Mouse (Mus musculus): ENCODE results near the gene Pla2g5.

Pla2g5 gene

DNA sequence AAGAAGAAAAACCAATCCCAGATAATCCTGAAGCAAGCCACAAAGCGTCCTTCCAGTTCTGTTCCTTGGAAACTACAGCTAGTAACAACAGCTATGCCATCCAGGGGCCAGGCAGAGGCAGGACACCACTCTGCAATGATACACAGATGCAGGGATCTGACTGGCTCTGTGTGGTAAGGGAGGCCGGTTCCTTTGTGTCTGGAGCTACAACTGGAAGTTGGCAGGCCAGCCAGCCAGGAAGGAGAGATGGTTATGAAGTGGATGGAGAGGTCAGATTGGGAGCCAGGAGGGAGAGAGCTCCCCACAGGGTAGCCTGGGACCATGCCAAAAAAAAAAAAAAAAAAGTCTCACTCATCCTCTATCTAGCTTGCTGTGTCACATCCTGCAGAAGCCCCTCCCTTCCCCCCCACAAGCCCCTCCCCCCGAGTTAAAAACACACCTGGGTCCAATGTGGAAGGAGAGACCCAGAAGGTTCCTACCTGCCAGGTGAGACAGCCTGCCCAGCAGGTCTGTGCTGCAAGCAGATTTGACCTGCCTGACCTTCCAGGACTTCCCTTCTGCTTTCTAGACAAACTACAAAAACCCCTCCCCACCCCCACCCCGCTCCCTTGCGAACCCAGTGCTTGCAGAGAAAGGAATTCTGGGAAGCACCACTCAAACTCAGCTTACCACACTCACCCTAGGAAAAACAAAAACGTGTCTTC is 66.6 kb downstream of the Pla2g5 start:
- no peak for DNase-seq (ENCODE audit: low read depth, low spot score)

- DNase-seq (ENCODE audit: low read depth, low spot score): no peak
These were observed 68.9 kb downstream of the Pla2g5 start for GRCm38 (mm10) chr4:138794344-138794743.

DNA sequence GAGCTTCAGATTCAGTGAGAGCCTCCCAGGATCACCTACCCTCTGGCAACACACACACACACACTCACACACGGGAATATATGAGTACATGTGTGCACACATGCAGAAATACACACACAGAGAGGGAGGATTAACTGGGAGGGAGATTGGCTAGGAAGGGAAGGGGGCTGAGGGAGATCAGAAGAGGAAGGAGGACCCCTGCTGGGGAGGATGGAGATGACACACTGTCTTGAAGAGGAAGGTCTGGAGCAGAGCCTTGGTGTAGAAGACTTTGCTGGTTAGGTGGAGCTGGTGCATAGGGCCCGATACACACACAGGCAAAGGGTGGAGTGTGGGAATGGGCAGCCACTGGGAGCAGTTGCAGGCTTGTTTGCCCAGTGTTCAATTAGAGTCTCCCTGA is 70.0 kb downstream of the Pla2g5 start:
- no peak for DNase-seq (ENCODE audit: low read depth, low spot score)

DNA sequence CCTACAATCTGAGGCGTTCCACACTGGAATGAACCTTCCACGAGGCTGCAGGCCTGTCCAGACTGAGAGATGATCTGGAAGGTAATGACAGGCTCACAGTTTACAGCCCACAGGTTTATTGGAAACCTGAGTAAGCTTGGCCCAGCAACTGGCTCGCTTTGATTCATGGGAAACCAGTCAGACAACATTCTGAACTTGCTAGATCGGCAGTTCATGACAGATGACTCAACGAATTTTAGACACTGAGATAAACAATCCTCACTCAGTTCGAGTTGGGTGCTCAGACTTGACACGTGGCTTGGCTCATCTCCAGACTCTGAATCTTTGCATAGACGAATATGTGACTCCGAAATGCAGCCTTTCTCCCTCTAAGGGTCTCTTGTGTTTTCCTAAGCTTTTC is 70.7 kb downstream of the Pla2g5 start:
- DNase-seq (ENCODE audit: low read depth, low spot score): no peak

DNA sequence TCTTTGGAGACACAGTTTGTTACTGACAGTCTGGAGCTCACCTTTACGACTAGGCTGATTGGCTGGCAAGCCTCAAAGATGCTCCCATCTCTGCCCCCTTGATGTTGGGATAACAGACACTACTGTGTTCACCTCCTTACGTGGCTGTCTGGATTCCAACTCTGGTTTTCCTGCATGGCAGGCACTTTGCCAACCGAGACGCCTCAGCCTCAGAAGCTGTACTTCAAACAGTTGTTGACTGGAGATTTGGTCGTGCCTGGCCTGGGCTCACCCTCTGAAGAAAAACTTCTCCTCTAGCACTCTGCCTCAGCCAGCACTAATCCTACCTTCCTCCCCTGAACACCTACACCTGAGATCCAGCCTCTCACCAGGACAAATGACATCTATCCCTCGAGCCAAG is 71.8 kb downstream of the Pla2g5 start:
- DNase-seq (ENCODE audit: low read depth, low spot score): no peak

DNA sequence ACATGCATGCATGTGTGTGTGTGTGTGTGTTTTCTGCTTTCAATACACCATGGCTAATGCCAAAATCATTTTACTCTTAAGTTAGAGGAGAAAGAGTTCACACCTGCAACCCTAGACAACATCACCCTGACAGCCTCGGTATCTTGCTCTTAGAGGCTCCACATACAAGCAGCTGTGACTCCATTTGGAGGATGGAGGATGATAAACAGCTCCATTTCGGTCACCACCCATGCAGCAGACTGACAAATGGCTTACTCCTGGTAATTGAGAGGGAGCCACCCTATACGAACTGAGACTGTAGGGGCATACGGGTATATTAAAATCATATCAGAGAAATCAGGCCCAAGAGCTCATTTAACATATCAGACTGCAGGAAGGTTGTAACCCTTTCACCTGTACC is 74.9 kb downstream of the Pla2g5 start:
- no peak for DNase-seq (ENCODE audit: low read depth, low spot score)

- no peak for DNase-seq (ENCODE audit: low read depth, low spot score)
These were observed 77.1 kb downstream of the Pla2g5 start for GRCm38 (mm10) chr4:138786141-138786540.

DNA sequence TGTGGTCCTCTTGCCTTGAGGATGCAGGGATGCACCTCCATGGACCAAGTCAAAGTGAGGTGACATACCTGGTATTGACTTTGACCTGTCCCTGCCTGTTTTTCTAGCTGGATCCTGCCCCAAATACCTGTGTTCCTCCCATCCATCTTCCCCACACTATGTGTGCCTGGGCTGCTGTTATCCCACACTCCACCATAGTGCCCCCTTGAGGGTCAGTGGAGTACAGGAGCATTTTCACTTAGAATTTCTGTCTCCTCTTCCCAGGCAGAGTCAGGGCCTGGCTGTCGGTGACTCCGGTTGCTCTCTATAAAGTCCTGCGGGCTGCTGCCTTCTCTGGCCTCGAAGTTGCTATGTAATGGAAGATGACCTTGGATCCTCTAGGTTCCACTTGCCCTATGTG is 77.6 kb downstream of the Pla2g5 start:
- DNase-seq (ENCODE audit: low read depth, low spot score): no peak

DNA sequence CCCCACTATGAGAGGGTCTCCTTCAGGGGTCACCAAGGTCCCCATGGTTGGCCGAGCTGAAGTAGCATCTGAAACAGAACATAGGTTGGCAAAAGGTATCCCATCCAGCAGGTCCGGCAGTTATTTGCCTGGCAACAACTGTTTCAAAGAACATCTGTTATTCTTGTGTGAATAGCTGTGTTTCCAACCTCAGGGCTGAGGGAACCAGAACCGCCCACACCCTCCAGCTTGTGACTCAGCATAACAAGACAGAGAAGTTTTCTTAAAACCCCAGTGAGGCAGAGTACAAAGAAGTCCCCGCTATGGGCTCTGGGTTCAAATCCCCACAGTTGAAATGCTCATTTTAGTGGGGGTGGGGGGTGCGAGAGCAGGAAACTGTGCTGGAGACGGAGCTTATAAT is 81.2 kb downstream of the Pla2g5 start:
- DNase-seq (ENCODE audit: low read depth, low spot score): no peak

DNA sequence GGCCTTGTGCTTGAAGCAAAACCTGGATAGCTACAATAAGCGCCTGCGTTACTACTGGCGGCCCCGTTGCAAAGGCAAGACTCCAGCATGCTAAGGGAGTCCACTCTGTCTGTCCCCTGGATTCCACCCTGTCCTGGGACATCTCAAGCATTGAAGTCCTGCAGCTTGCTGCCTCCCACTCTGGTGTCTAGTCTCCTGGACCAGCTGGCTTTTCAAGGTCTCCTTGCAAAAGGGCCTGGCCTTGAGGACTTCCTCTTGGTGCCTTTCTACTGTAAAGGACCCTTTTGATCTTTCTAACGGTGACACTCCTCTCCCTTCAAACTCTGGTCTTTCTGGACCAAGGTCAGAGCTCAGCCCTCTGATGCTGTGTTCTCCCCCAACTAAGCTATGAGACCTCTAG is 83.0 kb downstream of the Pla2g5 start:
- no peak for DNase-seq (ENCODE audit: low read depth, low spot score)

- DNase-seq (ENCODE audit: low read depth, low spot score): no peak
These were observed 85.6 kb downstream of the Pla2g5 start for GRCm38 (mm10) chr4:138777417-138778407.

- no peak for DNase-seq (ENCODE audit: low read depth, low spot score)
These were observed 87.8 kb downstream of the Pla2g5 start, which contains the start of gene Pla2g2d for GRCm38 (mm10) chr4:138775435-138775834. Gene Pla2g2d, plus strand, starts transcription at chr4:138775735.

DNA sequence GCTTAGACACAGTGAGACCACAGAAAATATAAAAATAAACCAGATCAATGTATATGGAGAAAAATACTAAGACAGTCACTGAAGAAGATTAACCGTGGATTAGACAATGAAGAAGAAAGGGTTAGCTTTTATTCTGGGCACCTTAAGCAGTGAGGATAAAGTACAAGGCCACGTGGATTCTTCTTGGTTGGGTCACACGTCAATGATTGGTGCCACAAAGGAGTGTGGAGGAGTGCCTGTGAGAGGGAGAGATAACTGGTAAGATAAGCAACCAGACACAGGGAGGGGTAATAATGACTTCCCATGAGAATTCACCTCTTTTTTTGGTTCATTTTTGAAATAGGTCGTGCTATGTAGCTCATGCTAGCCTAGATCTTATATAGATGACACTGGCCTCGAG is 90.9 kb downstream of the Pla2g5 start:
- no peak for DNase-seq (ENCODE audit: low read depth, low spot score)

DNA sequence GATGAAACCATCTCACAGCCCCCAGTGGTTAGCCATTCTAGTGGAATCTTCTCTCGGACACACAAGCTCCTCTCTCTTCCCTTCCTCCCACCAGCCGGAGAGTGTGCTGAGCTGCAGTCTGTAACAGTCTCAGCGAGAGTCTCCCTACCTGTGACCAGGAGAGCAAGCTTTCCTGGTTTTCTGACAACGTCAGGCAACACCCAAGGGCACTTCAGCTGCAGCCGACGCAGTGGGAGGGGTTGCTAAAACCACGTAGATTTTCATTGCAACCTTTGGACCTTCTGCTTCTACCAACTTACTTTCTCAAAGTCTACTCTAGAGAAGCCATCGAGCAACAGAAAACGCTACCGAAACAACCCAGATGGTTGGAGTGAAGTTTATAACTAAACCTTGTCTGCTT is 91.3 kb downstream of the Pla2g5 start:
- DNase-seq (ENCODE audit: low read depth, low spot score): no peak

GRCm38 (mm10) chr4:138762266-138762665 is 101.0 kb downstream of the Pla2g5 start:
- DNase-seq (ENCODE audit: low read depth, low spot score): no peak

DNA sequence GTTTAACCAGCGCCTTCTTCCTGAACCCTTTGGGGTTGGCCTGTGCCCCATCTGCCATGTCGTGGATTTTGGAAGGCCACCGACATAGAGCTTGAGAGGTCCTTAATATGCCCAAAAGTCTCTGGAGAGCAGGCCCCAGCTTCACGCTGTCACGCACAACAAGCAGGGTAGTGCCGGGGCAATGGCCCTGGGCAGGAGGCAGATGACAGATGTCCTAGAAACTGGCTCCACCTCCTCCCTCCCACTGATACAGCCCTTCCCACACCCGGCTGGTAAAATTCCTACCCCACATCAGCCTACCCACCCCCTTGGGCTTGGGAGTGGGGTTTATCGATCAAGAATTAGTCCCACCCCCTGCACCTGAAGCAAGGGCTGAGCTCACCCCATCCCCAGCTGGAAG is 105.9 kb downstream of the Pla2g5 start, which contains the start of gene Pla2g2f:
Gene Pla2g2f, minus strand, starts transcription at position 211 of the 400 bp plus-strand sequence.
- no peak for DNase-seq (ENCODE audit: low read depth, low spot score)

DNA sequence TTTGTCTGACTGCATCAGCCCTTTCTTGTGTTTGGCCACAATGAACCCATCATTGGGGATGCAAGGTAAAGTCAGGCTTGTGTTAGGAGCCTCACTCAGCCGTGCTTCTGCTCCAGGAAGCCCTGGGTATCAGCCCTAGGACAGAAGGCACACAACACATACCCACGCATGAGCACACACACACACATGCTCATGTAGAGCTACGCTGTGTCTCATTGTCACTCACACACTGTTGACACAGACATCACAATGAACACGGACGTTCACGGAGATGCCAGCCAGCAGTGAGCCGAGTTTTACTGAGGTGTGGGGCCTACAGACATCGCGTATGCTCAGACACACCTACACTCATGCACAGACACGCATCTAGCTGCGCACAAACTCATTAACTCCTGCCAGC is 107.3 kb downstream of the Pla2g5 start:
- no peak for DNase-seq (ENCODE audit: low read depth, low spot score)

GRCm38 (mm10) chr4:138755439-138755838 is 107.8 kb downstream of the Pla2g5 start:
- no peak for DNase-seq (ENCODE audit: low read depth, low spot score)

DNA sequence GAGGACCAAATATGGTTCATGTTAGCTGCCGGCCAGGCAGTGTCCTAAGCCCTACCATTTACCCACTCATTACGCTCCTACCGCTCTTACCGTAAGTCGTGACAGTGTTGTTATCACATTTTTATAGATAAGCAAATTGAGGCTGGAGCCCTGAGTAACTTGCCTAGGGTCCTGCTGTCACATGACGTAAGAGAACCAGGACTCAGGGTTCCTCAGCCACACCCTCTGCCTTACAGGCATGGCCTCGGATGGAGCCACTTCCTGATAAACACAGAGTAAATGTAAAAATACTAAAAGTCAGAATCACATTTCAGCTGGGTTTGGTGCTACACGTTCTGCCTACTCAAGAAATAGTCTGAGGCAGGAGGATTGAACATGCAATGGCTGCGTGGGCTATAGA is 108.8 kb downstream of the Pla2g5 start:
- no peak for DNase-seq (ENCODE audit: low read depth, low spot score)

GRCm38 (mm10) chr4:138753608-138754007 is 109.7 kb downstream of the Pla2g5 start:
- no peak for DNase-seq (ENCODE audit: low read depth, low spot score)

DNA sequence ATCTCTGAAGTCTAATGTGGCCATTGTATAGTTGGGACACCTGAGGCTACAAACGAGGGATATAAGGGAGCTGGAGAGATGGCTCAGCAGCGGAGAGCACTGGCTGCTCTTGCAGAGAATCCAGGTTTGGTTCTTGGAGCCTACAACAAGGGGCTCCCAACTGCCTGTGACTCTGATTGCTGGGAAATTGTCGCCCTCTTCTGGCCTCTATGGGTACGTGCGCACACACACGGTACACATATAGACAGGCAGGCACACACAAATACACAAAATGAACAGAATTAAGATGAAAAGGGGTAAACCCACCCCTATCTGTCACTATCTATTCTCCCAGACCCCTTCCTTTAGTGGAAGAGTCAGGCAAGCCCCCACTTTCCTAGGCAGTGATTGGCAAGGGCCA is 110.7 kb downstream of the Pla2g5 start:
- no peak for DNase-seq (ENCODE audit: low read depth, low spot score)
